Mouse (Mus musculus): ENCODE data around the gene Ndufa1.

GRCm38 (mm10) chrX:37141732-37142131 is 49.2 kb downstream of the Ndufa1 start:
- TF ChIP-seq CTCF (IDR thresholded peaks at IDR 0.05; ENCODE audit: low read depth) = no peak
- TF ChIP-seq EP300 (IDR thresholded peaks at IDR 0.05; ENCODE audit: low read depth) = no peak
